ENCODE assay signal across 11 mouse cellular contexts in the genomic region with DNA sequence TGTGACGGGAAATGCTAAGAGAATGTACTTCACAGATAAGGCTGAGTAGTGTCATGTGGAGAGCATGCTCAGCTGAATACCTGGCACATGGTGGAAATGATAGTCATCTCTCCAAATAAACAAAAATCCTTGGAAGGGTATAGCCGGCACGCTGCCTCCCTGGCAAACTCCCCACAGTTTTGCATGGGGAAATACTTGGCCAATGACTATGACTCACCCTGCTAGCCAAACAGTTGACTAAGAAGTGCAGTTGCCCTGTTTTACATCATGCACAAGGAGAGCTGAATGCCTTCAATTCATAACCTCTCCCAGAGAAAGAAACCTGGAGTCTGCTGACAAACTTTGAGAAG.
DNase-seq lines count a peak whose midpoint lies in the region; ATAC-seq and TF ChIP-seq lines count a peak whose summit lies in the region.
"Had no signal": no experiment of that assay in that cellular context is flagged by ENCODE, and none has a peak within 500 bp of the region (broad histone marks: within the 10 kb centered on the region; RNA-seq: fewer than 3 reads in every experiment).

No protein-coding gene starts in this region.

- no peak for TF ChIP-seq CTCF in forebrain, postnatal 0 days (IDR thresholded peaks at IDR 0.05; ENCODE audit: low read depth)
- TF ChIP-seq CTCF in layer of hippocampus, adult 2 months (conservative IDR thresholded peaks at IDR 0.05), result no peak

- no peaks in the 10 kb centered on the region for H3K9me3 ChIP-seq in forebrain, postnatal 0 days (ENCODE audit: low read length)
- H3K9me3 ChIP-seq: embryonic facial prominence, embryonic 12.5 days had no signal

- H3K4me1 ChIP-seq in forebrain, postnatal 0 days (ENCODE audit: insufficient read depth), result no peaks in the 10 kb centered on the region
- H3K4me1 ChIP-seq: embryonic facial prominence, embryonic 12.5 days had no signal

- no peak overlapping the region for H3K4me2 ChIP-seq in forebrain, postnatal 0 days (ENCODE audit: low read depth)
- H3K4me2 ChIP-seq in myocyte (ENCODE audit: low read depth), result peak overlapping the region; percentile 80
- H3K4me2 ChIP-seq: embryonic facial prominence, embryonic 12.5 days had no signal

- no peaks in the 10 kb centered on the region for H3K36me3 ChIP-seq in forebrain, postnatal 0 days (ENCODE audit: insufficient read depth)
- H3K36me3 ChIP-seq in myocyte (ENCODE audit: control insufficient read depth, insufficient read depth), result peaks cover 17% of the 10 kb centered on the region
- H3K36me3 ChIP-seq: embryonic facial prominence, embryonic 12.5 days had no signal

- peak; percentile 27; the same call in 1 of the 2 replicates for ATAC-seq in forebrain, postnatal 0 days

- H3K27me3 ChIP-seq in forebrain, postnatal 0 days (ENCODE audit: insufficient read depth, low read length), result no peaks in the 10 kb centered on the region
- no peaks in the 10 kb centered on the region for H3K27me3 ChIP-seq in myocyte (ENCODE audit: control insufficient read depth, insufficient read depth, insufficient read length)
- H3K27me3 ChIP-seq: embryonic facial prominence, embryonic 12.5 days had no signal

- no peak overlapping the region for H3K9ac ChIP-seq in forebrain, postnatal 0 days
- H3K9ac ChIP-seq: embryonic facial prominence, embryonic 12.5 days had no signal

- H3ac ChIP-seq in myocyte (ENCODE audit: control insufficient read depth, insufficient read length), result no peak overlapping the region

- H3K4me3 ChIP-seq in forebrain, postnatal 0 days (ENCODE audit: low read depth, low read length), result no peak overlapping the region
- peak overlapping the region; percentile 40 for H3K4me3 ChIP-seq in myocyte
- H3K4me3 ChIP-seq in layer of hippocampus, adult 2 months, result no peak overlapping the region
- H3K4me3 ChIP-seq: embryonic facial prominence, embryonic 12.5 days had no signal

- 42% methylated on average over 3 of the region's 3 CpGs for WGBS in forebrain, postnatal 0 days

- peak; percentile 5 for DNase-seq in kidney, postnatal 10 days
- no peak for DNase-seq in kidney, adult 11 months
- DNase-seq in adrenal gland, postnatal 14 days, result peak; percentile 23
- DNase-seq in forebrain, postnatal 0 days, result peak; percentile 22
- no peak for DNase-seq in frontal cortex, postnatal 25 days (ENCODE audit: low spot score in 2 of 2)
- DNase-seq in left cerebral cortex, adult 8-10 months (ENCODE audit: low spot score in 2 of 2), result no peak
- DNase-seq in layer of hippocampus, adult 2 months (ENCODE audit: low spot score in 2 of 2), result no peak

- no peak for TF ChIP-seq POLR2A in myocyte (IDR thresholded peaks at IDR 0.05; ENCODE audit: insufficient read length, low read depth)

- no peak overlapping the region for H3K27ac ChIP-seq in forebrain, postnatal 0 days (ENCODE audit: low read depth, low read length)
- H3K27ac ChIP-seq in layer of hippocampus, adult 2 months, result no peak overlapping the region
- H3K27ac ChIP-seq: embryonic facial prominence, embryonic 12.5 days; kidney, postnatal 0 days; macrophage had no signal

- peaks cover 45% of the 10 kb centered on the region for H3K79me2 ChIP-seq in myocyte (ENCODE audit: control insufficient read depth, insufficient read depth)

TF ChIP-seq in myocyte, 11 proteins besides CTCF, POLR2A, EP300 and RAD21:
- no peak for TF ChIP-seq SRF (IDR thresholded peaks at IDR 0.05; ENCODE audit: control insufficient read depth, insufficient read length, low read depth)
- TF ChIP-seq REST (IDR thresholded peaks at IDR 0.05; ENCODE audit: insufficient read depth, insufficient read length), result no peak
- TF ChIP-seq MAX (IDR thresholded peaks at IDR 0.05; ENCODE audit: low read depth), result peak; percentile 87
- no peak for TF ChIP-seq POLR2AphosphoS2 (IDR thresholded peaks at IDR 0.05; ENCODE audit: insufficient read length, low read depth)
- TF ChIP-seq CEBPB (IDR thresholded peaks at IDR 0.05; ENCODE audit: insufficient read depth, poor library complexity, severe bottlenecking), result peak; percentile 99
- TF ChIP-seq E2F4 (IDR thresholded peaks at IDR 0.05; ENCODE audit: insufficient read depth), result no peak
- peak in 1 of 3 experiments; percentile 11 for TF ChIP-seq MYOG (IDR thresholded peaks at IDR 0.05; ENCODE audit: control insufficient read depth in 1 of 3, insufficient read depth in 1 of 3, insufficient read length in 2 of 3, low read depth in 2 of 3)
- peak; percentile 34 for TF ChIP-seq TCF12 (IDR thresholded peaks at IDR 0.05; ENCODE audit: insufficient read depth, poor library complexity, severe bottlenecking)
- no peak for TF ChIP-seq TCF3 (IDR thresholded peaks at IDR 0.05; ENCODE audit: insufficient read length, low read depth)
- peak; percentile 11 for TF ChIP-seq USF1 (IDR thresholded peaks at IDR 0.05; ENCODE audit: low read depth)
- peak in 1 of 3 experiments; percentile 6 for TF ChIP-seq MYOD1 (IDR thresholded peaks at IDR 0.05; ENCODE audit: control insufficient read depth in 1 of 3, insufficient read length in 2 of 3, low read depth in 2 of 3)

Comparison
In these comparisons a context has a peak if more than half of its experiments do, and no peak if none do; other contexts are left out.
1. DNase-seq: peak in kidney, postnatal 10 days (single experiment), adrenal gland, postnatal 14 days (single experiment) and forebrain, postnatal 0 days (single experiment); none in kidney, adult 11 months (single experiment), frontal cortex, postnatal 25 days (0 of 2), left cerebral cortex, adult 8-10 months (0 of 2) and layer of hippocampus, adult 2 months (0 of 2).